Mouse (Mus musculus) left cerebral cortex, adult 11 months (tissue): ENCODE data around the gene 6430531B16Rik.

Experiments
- DNase-seq: peaks from one replicate; pipeline ENCODE4 v3.0.0; 2022; ENCODE audit warnings: low spot score

6430531B16Rik gene

GRCm38 (mm10) chr7:139937138-139937537, 41.4 kb downstream of the 6430531B16Rik start:
- DNase-seq: no peak

GRCm38 (mm10) chr7:139936705-139937104, 41.9 kb downstream of the 6430531B16Rik start:
- no peak for DNase-seq

- DNase-seq: no peak
Measured at GRCm38 (mm10) chr7:139930732-139931131, 47.8 kb downstream of the 6430531B16Rik start.
